Mouse (Mus musculus) spleen, adult 12 weeks (tissue): ENCODE data around the gene Fndc9.

Source experiments
- DNase-seq: peaks from one replicate; pipeline ENCODE4 v3.0.0; 2022; ENCODE audit warnings: low spot score

Gene Fndc9

GRCm38 (mm10) chr11:46235334-46235733, at the start of gene Fndc9:
Gene Fndc9 (plus strand): TSS chr11:46235531.
- no peak for DNase-seq

GRCm38 (mm10) chr11:46188283-46188682, 47.0 kb upstream of the Fndc9 start:
- no peak for DNase-seq

DNA sequence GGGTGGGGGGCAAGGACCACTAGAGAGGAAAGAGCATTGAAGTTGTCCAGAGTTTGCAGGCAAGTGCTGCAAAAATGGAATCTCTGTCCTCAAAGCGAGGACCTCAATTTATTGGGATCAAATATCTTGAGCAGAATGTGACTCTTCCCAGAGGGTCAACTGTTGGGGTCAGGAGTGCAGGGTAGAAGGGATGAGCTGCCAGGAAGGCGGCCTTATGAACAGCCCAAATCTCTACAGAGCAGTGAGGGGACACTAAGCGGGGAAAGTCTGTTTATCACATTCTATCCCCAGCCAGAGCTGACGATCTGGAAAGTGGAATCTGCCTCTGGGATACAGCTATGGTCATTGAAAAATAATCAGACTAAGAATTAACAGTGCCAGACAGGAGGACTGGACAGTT, 41.2 kb upstream of the Fndc9 start:
- no peak for DNase-seq

DNA sequence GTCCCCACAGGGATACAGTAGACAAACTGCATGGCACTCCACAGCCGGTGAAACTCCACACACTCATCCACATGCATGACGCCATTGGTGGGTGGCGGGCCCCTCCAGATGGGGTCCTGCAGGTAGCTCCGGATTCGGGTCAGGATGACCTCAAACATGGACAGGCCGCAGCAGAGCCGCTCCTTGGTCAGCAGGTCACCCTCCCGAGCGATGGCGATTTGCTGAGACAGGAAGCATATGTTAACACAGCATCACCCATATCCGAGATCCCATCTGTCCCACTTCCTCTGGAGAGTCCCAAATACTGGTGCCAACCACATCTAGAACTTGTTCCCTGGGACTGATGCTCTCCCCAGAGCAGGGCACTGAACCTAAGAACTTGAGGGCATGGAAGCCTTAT, 34.7 kb upstream of the Fndc9 start:
- DNase-seq = no peak

- DNase-seq = no peak
Measured at GRCm38 (mm10) chr11:46201636-46202546, 33.4 kb upstream of the Fndc9 start.

DNA sequence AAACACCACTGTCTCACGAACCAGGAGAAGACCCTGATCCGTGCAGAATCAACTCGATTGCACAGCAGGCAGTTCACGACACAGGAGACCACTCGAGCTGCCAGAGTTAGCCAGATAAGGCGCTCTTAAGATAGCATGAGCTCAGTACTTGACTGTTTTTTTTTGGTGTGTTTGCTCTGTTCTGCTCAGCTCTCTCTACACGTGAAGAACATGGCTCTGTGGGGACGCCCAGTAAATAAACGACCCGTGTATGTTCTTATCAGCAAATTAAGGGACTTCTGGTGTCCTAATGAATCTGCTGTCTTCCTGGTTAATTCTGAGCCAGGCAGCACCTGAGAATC, 32.8 kb upstream of the Fndc9 start:
- DNase-seq = no peak

DNA sequence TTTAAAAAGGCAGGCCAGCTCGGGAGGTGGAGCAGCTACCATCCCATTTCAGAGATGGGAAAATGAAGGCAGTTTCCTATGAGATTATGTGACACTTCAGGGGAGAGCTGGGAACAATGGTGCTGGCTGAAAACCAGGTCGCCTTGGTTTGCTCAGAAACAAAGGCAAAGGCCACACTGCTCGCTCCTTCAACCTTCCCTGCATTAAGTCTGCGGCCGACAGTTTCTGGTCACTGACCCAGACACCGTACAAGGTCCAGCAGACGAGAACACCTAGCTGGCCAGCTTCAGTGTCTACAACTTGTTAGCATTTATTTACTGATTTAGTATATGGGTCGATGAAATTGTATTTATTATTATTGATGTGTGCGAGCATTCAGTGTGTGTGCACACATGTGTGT, 30.5 kb upstream of the Fndc9 start:
- DNase-seq = no peak

DNA sequence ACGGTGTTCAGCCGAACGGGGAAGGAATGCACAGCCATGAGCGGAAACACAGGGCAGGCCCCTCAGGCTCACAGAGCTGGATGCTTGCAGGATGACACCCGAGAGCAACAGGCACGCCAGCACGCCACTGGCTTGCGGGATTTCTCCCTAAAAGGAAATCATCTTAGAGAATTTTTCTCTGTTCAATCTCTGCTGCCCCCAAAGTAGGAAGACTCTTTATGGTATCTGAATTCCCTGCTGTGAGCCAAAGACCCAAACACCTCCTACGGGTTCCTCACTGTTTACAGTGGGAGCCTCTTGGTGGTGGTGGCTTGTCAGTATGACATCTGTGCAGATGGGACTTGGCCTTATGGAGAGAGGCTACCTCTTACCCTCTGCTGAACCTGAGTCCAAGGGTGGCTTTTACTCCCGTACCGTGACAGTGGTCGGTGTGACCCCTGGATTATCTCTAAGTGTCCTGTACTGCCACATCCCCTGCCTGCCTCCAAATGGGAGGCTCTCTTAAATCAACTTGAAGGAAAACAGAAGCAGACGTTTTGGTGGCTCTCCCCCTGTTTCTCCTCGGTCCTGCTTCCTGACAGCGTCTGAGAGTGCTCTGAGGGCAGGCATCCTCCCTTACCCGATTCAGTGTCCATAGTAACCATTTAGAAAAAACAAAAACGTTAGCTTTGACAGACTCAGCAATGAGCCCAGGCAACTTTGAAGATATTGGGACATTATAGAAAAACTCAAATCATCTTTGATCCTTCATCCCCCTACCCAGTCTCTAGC, 29.5 kb upstream of the Fndc9 start:
- DNase-seq = no peak

- no peak for DNase-seq
Measured at GRCm38 (mm10) chr11:46209884-46210283, 25.4 kb upstream of the Fndc9 start.

GRCm38 (mm10) chr11:46211858-46212257, 23.5 kb upstream of the Fndc9 start:
- no peak for DNase-seq

- DNase-seq = no peak
Measured at GRCm38 (mm10) chr11:46213844-46214243, 21.5 kb upstream of the Fndc9 start.

GRCm38 (mm10) chr11:46214368-46215230, 20.7 kb upstream of the Fndc9 start:
- DNase-seq = no peak

DNA sequence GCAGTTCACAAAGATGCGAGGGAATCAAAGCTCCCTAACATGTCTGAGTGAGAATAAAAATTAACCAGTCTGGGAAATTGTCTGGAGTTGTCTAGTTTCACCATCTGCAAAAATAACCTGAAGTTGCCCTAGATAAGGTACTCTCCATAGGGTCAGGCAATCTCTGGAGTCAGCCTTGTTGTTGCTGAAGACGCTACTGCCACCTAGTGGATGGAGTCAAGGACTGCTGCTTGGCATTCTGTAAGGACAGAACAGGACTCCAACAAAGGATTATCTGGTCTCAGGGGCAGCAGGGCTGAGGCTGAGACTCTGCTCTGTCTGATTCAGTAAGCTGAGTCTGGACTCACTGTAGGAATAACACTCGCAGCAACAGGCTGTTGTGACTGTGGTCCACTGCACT, 20.0 kb upstream of the Fndc9 start:
- peak; percentile 10 for DNase-seq

- DNase-seq = peak; percentile 58
Measured at GRCm38 (mm10) chr11:46216669-46217068, 18.7 kb upstream of the Fndc9 start.

- DNase-seq = no peak
Measured at GRCm38 (mm10) chr11:46217686-46218085, 17.6 kb upstream of the Fndc9 start.

DNA sequence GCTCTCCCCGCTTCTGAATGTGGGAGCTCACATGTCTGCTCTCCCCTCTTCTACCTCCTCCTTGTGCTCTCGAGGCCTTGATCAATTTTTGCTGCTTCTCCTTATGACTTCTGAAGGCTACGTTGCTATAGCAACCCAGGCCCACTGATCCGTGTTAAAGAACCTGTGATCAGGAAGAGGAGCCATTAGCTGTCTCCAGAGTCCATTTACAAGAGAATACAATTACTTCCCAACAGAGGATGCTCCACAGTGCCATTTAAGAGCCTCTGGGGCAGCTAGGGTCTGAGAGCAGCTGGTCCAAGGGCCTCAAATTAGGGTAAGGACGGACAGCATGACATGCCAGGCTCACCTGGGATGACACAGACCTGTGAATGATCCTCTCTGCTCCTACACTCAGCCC, 16.7 kb upstream of the Fndc9 start:
- DNase-seq = no peak

- DNase-seq = no peak
Measured at GRCm38 (mm10) chr11:46219380-46219779, 16.0 kb upstream of the Fndc9 start.

DNA sequence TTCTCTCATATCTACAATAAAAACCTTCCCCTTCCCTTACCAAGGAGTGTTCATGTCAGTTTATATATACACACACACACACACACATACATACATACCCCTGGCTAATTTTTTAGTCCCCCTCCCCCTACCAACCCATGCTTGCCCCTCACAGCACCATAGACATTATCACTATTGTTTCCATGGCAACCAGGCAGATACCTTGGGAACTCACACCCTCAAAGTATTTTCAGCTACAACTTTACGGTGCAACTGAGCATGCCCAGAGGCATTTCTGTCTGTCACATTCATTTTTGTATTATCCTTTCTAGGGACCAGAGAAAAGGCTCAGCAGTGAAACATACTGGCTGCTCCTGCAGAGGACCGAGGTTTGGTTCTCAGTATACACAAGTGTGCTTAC, 15.1 kb upstream of the Fndc9 start:
- no peak for DNase-seq

GRCm38 (mm10) chr11:46223575-46223974, 11.8 kb upstream of the Fndc9 start:
- DNase-seq = no peak

- no peak for DNase-seq
Measured at GRCm38 (mm10) chr11:46225345-46225744, 10.0 kb upstream of the Fndc9 start.

GRCm38 (mm10) chr11:46230184-46230583, 5.1 kb upstream of the Fndc9 start:
- no peak for DNase-seq

- DNase-seq = no peak
Measured at GRCm38 (mm10) chr11:46232803-46233202, 2.5 kb upstream of the Fndc9 start.
